Mouse (Mus musculus) right cerebral cortex, postnatal 14 days (tissue): Measurements from ENCODE around the gene Acp1.

Source experiments
- DNase-seq: peaks from one replicate; pipeline ENCODE4 v3.0.0; 2022

The Acp1 gene

GRCm38 (mm10) chr12:30911261-30912047, at the start of gene Acp1, which contains the start of gene Sh3yl1:
TSS of gene Acp1 (minus strand) at chr12:30911589.
TSS of gene Sh3yl1 (plus strand) at chr12:30911668.
- DNase-seq = peak; percentile 95

- DNase-seq = no peak
Measured at GRCm38 (mm10) chr12:30944197-30944596, 32.8 kb upstream of the Acp1 start.

- DNase-seq = no peak
Measured at GRCm38 (mm10) chr12:30943057-30943986, 31.9 kb upstream of the Acp1 start.

- no peak for DNase-seq
Measured at GRCm38 (mm10) chr12:30936899-30937298, 25.5 kb upstream of the Acp1 start.

GRCm38 (mm10) chr12:30933299-30933698, 21.9 kb upstream of the Acp1 start:
- no peak for DNase-seq

GRCm38 (mm10) chr12:30928182-30928581, 16.8 kb upstream of the Acp1 start:
- DNase-seq = no peak

GRCm38 (mm10) chr12:30922401-30922800, 11.0 kb upstream of the Acp1 start:
- DNase-seq = no peak

GRCm38 (mm10) chr12:30912840-30913239, 1.5 kb upstream of the Acp1 start:
- DNase-seq = no peak

- peak; percentile 37 for DNase-seq
Measured at GRCm38 (mm10) chr12:30912048-30912381, 626 bp upstream of the Acp1 start.

- no peak for DNase-seq
Measured at GRCm38 (mm10) chr12:30910860-30911259, 529 bp downstream of the Acp1 start.

- DNase-seq = no peak
Measured at GRCm38 (mm10) chr12:30909881-30910280, 1.5 kb downstream of the Acp1 start.

GRCm38 (mm10) chr12:30908658-30909057, 2.7 kb downstream of the Acp1 start:
- DNase-seq = no peak

- no peak for DNase-seq
Measured at GRCm38 (mm10) chr12:30897039-30897438, 14.3 kb downstream of the Acp1 start.

- no peak for DNase-seq
Measured at GRCm38 (mm10) chr12:30891438-30891837, 20.0 kb downstream of the Acp1 start.

- DNase-seq = peak; percentile 70
Measured at GRCm38 (mm10) chr12:30890067-30890466, 21.3 kb downstream of the Acp1 start.

GRCm38 (mm10) chr12:30888003-30888402, 23.4 kb downstream of the Acp1 start:
- no peak for DNase-seq

GRCm38 (mm10) chr12:30885891-30886290, 25.5 kb downstream of the Acp1 start:
- no peak for DNase-seq

GRCm38 (mm10) chr12:30884622-30885230, 26.7 kb downstream of the Acp1 start:
- DNase-seq = no peak

- no peak for DNase-seq
Measured at GRCm38 (mm10) chr12:30883986-30884621, 27.3 kb downstream of the Acp1 start, which contains the start of gene Alkal2. TSS of gene Alkal2 (plus strand) at chr12:30884322.

- DNase-seq = no peak
Measured at GRCm38 (mm10) chr12:30883592-30883985, 27.8 kb downstream of the Acp1 start.

GRCm38 (mm10) chr12:30879447-30879846, 31.9 kb downstream of the Acp1 start:
- DNase-seq = no peak

GRCm38 (mm10) chr12:30865781-30866180, 45.6 kb downstream of the Acp1 start:
- DNase-seq = no peak

- no peak for DNase-seq
Measured at GRCm38 (mm10) chr12:30864347-30864746, 47.0 kb downstream of the Acp1 start.
